Mouse (Mus musculus) cortical plate, adult 2 months (tissue): ENCODE results near the gene Sumo3.

ENCODE experiments used
- CTCF ChIP-seq: fragments of 200-500 bp; IDR thresholded peaks from 2 replicates; pipeline ENCODE4 v1.5.1; 2011; ENCODE audit warnings: mild to moderate bottlenecking, control low read depth, low read length; ENCODE audit not compliant: insufficient read depth; ENCODE audit errors: extremely low read depth
- POLR2A ChIP-seq: fragments of 200-500 bp; IDR thresholded peaks from 2 replicates; pipeline ENCODE4 v1.6.1; 2011; ENCODE audit warnings: mild to moderate bottlenecking, low read length, control low read depth; ENCODE audit not compliant: insufficient read depth; ENCODE audit errors: extremely low read depth

- no peak for TF ChIP-seq CTCF
- TF ChIP-seq POLR2A, result no peak
These were observed 20.1 kb downstream of the Sumo3 start for GRCm38 (mm10) chr10:77626036-77626435.
